Mouse (Mus musculus): ENCODE measurements around the gene Cdc42ep4. TPM values are rescaled to one million over a fixed set of nuclear protein-coding genes. Genes with fewer than 3 reads are reported as not detected.

Gene Cdc42ep4
- polyA plus RNA-seq (2012; ENCODE audit: low replicate concordance): 47.1 and 56.9 TPM in 2 replicates

DNA sequence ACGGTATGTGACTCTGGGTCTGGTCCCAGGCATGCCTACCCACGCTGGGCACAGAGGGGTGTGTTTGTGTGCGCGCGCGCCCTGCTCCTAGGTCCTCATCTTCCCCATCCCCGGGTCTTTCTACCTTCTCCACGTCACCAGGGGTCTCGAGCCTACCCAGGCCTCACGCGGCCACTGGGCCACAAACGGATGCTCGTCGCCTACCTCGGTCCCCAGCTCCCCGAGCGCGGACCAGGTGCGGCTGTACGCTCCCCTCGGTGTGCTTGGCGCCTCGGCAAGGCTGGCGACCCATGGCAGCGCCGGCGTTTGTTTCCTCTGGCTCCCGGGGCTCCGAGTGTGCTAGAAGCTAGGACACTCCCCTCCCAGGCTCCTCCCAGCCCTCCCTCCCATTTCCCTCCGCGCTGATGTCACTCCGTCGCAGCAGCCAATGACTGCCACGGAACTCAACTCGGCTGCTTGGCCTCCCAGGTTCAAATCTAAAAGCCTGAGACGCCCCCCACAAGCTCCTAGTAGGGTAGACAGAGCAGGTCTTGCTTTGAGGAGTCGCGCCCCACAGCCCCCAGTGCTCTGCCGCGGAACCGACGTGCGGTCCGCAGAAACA is at the start of gene Cdc42ep4:
Gene Cdc42ep4, minus strand, starts transcription at position 398 of the 601 bp plus-strand sequence.

DNA sequence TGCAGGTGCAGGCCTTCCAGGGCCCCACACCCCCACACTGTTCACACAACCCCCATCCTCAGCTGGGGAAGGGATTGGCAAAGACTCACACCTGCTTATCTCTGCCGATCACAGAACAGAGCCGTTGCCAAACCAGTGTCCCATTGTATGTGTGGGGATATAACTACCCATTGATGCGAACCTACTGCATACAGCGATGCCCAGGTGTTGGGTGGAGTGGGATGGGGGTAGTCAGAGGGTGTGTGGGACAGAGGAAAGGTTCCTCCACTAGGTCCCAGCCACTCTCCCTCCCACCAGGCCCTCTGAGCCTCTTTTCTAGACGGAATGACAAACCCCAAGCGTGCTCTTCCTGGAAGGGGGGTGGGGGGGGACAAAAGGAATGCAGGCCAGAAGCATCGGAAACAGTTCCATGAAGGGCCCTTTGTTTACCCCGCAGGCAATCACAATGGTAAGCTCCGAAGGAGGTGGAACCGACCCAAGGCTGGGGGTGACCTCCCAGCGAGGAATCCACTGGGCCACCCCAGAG is 41.9 kb downstream of the Cdc42ep4 start, which contains the start of gene Cpsf4l:
Gene Cpsf4l, minus strand, starts transcription at position 287 of the 526 bp plus-strand sequence.

DNA sequence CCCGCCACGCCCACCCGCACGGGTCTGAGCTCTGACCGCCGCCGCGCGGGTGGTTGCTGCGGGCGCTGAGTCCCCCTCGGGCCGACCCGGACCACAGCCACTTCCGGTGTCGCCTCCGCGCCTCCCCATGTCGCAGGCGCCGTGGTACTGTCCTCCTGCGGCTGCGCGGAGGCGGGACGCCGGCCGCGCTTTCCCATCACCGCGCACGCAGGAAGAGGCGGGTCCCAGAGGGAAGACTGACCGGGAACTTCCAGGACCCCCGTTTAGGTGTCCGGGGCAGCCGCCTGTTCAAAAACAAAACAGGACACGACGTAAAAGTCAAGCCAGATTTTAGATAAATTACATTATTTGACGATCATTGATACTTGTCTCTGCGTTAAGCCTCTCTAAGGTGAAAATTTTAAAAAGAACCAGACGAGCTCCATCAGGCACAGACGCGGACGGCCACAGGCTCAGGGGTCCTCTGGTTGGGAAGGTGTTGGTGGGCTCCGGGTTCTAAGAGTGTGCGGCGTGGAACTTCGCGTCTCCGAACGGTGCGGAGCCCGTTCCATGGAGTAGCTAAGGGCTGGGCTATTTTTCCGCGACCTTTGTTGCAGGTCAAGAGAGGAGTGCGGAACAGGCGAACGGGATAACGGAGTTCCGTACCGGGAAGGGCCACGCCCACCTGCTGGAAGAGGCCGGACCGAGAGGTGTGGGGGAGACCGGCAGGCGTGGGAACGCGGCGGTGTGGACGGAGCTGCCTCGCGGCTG is 67.5 kb downstream of the Cdc42ep4 start, which contains the start of the genes Fam104a and D11Wsu47e:
Gene Fam104a, minus strand, starts transcription at position 199 of the 750 bp plus-strand sequence.
Gene D11Wsu47e, plus strand, starts transcription at position 456 of the 750 bp plus-strand sequence.

Other genes with a start within 250 kb of the Cdc42ep4 start
- 0.14 TPM in 1 of 2 replicates, not detected in the other for gene Sstr2, start 132.5 kb downstream of the Cdc42ep4 start, polyA plus RNA-seq (2012; ENCODE audit: low replicate concordance)
- gene Cog1, start 102.7 kb downstream of the Cdc42ep4 start, polyA plus RNA-seq (2012; ENCODE audit: low replicate concordance): 21.1 and 35.4 TPM in 2 replicates
- 10.4 and 20.6 TPM in 2 replicates for gene Slc39a11, start 101.8 kb downstream of the Cdc42ep4 start, polyA plus RNA-seq (2012; ENCODE audit: low replicate concordance)
- gene Fam104a, start 67.7 kb downstream of the Cdc42ep4 start, polyA plus RNA-seq (2012; ENCODE audit: low replicate concordance): 78.5 and 177 TPM in 2 replicates
- 4.1 and 4.2 TPM in 2 replicates for gene D11Wsu47e, start 67.5 kb downstream of the Cdc42ep4 start, polyA plus RNA-seq (2012; ENCODE audit: low replicate concordance)
- gene Cpsf4l, start 41.9 kb downstream of the Cdc42ep4 start, polyA plus RNA-seq (2012; ENCODE audit: low replicate concordance): not detected in 2 replicates

All from leukemia stem cell, adult 10-12 weeks (primary cell).